Mouse (Mus musculus) right cerebral cortex, postnatal 36 days (tissue): ENCODE measurements around the gene Hspa2.
"Not testable (repeated sequence)": the region's sequence is repeated elsewhere in the genome, so short reads cannot be mapped to it uniquely, and the experiment has no call there.

Experiments
- DNase-seq, 2 experiments: peaks; one replicate each; pipeline ENCODE4 v3.0.0; 2022; ENCODE audit warnings: low spot score in 2 of 2, mixed read lengths in 1 of 2

Hspa2 gene

GRCm38 (mm10) chr12:76431431-76431830 is 27.5 kb downstream of the Hspa2 start:
- DNase-seq = no peak

- DNase-seq = no peak
These were observed 30.1 kb downstream of the Hspa2 start for GRCm38 (mm10) chr12:76434111-76434510.

GRCm38 (mm10) chr12:76435084-76435483 is 31.1 kb downstream of the Hspa2 start:
- DNase-seq = no peak

- DNase-seq = no peak
These were observed 31.6 kb downstream of the Hspa2 start for GRCm38 (mm10) chr12:76435549-76435948.

GRCm38 (mm10) chr12:76443488-76443887 is 39.5 kb downstream of the Hspa2 start:
- not testable (repeated sequence) for DNase-seq

GRCm38 (mm10) chr12:76444359-76444772 is 40.4 kb downstream of the Hspa2 start:
- DNase-seq = no peak

GRCm38 (mm10) chr12:76444862-76445261 is 40.9 kb downstream of the Hspa2 start:
- no peak for DNase-seq

- DNase-seq = no peak
These were observed 42.2 kb downstream of the Hspa2 start for GRCm38 (mm10) chr12:76446201-76446600.

DNA sequence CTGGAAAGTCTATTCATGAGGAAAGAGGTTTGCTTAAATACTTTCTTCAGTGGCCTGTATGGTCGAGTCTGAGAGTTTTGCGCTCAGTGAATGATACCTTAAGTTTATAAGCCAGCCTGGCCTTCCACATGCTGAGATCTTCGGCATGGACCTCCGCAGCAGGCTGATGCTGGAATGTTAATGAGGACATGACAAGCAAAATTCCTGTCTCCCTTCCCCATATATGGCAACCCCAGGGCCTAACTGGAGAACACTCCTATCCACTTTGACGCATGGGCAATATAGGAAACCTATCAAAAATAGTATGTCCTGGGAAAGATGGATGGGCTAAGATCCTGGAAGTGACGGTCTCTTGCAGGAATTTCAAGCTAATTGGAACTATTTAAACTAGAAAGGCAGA is 44.2 kb downstream of the Hspa2 start:
- no peak for DNase-seq

GRCm38 (mm10) chr12:76452203-76452602 is 48.2 kb downstream of the Hspa2 start:
- DNase-seq = no peak
